Mouse (Mus musculus) brain, embryonic 14.5 days (tissue): ENCODE data around the gene Mitf.

ENCODE experiments used
- CTCF ChIP-seq: fragments of 200-500 bp; IDR thresholded peaks from 2 replicates; pipeline ENCODE4 v1.5.1; 2012; ENCODE audit warnings: inconsistent platforms, mild to moderate bottlenecking, moderate library complexity, borderline replicate concordance; ENCODE audit not compliant: insufficient read depth, insufficient read length; ENCODE audit errors: extremely low read depth
- POLR2A ChIP-seq: fragments of 200-500 bp; IDR thresholded peaks from 2 replicates; pipeline ENCODE4 v1.6.1; 2012; ENCODE audit warnings: mild to moderate bottlenecking, inconsistent platforms, borderline replicate concordance; ENCODE audit not compliant: poor library complexity, insufficient read depth, insufficient read length, severe bottlenecking; ENCODE audit errors: extremely low read depth

- TF ChIP-seq CTCF (no peak), POLR2A (no peak)
Observed at GRCm38 (mm10) chr6:98049551-98049950, 242.7 kb downstream of the Mitf start.
